Mouse (Mus musculus) liver, embryonic 14.5 days (tissue): Measurements from ENCODE around the gene Macf1.

ENCODE experiments used
- CTCF ChIP-seq: IDR thresholded peaks from 2 replicates; pipeline ENCODE4 v1.5.1; 2016; ENCODE audit warnings: antibody characterized with exemption, low read depth, control low read depth
- EP300 ChIP-seq: IDR thresholded peaks from 2 replicates; pipeline ENCODE4 v1.6.1; 2016; ENCODE audit warnings: antibody characterized with exemption, low read depth

DNA sequence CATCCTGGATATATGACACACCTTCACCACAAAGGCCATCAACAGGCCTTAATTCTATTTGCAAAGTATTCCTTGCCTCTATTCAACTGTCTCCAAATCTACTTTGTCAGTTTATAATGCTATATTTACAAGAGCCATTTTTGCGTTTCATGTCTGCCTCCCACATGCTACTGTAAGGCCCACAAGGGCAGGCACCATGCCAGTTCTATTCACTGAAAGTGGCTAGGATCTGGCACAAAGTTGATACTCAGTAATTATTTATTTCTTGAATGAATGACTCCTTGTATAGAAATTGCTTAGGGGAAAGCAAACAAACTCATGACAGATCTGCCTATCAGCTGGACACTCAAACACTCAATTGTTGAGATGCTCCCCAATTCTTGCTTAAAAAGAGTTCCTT, 280.1 kb downstream of the Macf1 start:
- TF ChIP-seq CTCF (no peak), EP300 (no peak)
